Mouse (Mus musculus) bone marrow, adult 2 months (tissue): ENCODE data around the gene Cdc42bpa. TPM values are rescaled to one million over a fixed set of nuclear protein-coding genes. Genes with fewer than 3 reads are reported as not detected.

ENCODE experiments used
- H3K27ac ChIP-seq: fragments of 200-500 bp; 2 replicates; pipeline ENCODE4 v1.5.1; 2012; ENCODE audit warnings: low read depth, mild to moderate bottlenecking, control low read depth, inconsistent platforms, low read length; ENCODE audit not compliant: control insufficient read depth, poor library complexity, insufficient read depth
- H3K4me1 ChIP-seq: fragments of 200-500 bp; 2 replicates; pipeline ENCODE4 v1.6.1; 2011; ENCODE audit warnings: low read length; ENCODE audit not compliant: control insufficient read depth, insufficient read depth
- H3K4me3 ChIP-seq: fragments of 200-500 bp; replicated peaks from 2 replicates; pipeline ENCODE3; 2011; ENCODE audit warnings: mild to moderate bottlenecking, low read depth, low read length, control low read depth; ENCODE audit not compliant: control insufficient read depth
- CTCF ChIP-seq: fragments of 200-500 bp; IDR thresholded peaks from 2 replicates; pipeline ENCODE4 v1.5.1; 2011; ENCODE audit warnings: low read length, control low read depth; ENCODE audit not compliant: control insufficient read depth, insufficient read depth
- POLR2A ChIP-seq: fragments of 200-500 bp; IDR thresholded peaks from 2 replicates; pipeline ENCODE4 v1.6.1; 2011; ENCODE audit warnings: low read depth, mild to moderate bottlenecking, control low read depth, low read length, borderline replicate concordance; ENCODE audit not compliant: control insufficient read depth
- WGBS: fragments of 180-500 bp; shearing (Covaris S2); methylation state at CpG from one replicate; pipeline ENCODE4 v1.1.7; 2018; 5-methylcytosine and 5-hydroxymethylcytosine counted together
- polyA plus RNA-seq: library from polyadenylated mRNA; stranded (reverse); fragments of >200 nt; gene quantifications from 2 replicates; pipeline ENCODE4 v1.2.4, GENCODE M21; 2011; ENCODE audit warnings: low replicate concordance; ENCODE audit not compliant: missing spikeins, insufficient read depth, insufficient read length

Gene Cdc42bpa
- polyA plus RNA-seq, 1 experiment: 8.7 TPM

DNA sequence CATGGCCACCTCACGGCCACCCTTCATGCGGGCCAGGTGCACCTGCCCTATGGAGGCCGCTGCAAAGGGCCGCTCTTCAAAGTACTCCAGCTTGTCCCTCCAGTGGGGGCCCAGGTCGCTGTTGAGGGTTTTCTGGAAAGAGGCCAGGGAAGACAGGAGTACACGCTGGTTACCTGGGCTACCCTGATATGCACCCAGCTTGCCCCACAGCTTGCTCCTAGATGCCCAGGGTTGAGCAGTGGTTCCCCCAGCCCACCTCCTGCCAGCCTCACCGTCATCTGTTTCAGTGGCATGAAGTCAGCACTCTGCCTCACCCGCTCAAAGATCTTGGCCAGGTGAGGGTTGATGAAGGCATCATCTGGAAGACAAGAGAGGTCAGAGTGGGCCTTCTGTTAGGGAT is 209.8 kb downstream of the Cdc42bpa start:
- no peak for TF ChIP-seq POLR2A
- TF ChIP-seq CTCF: no peak
- WGBS: 87% methylated on average over 8 of the region's 8 CpGs
- Histone ChIP-seq H3K27ac (no peak overlapping the region), H3K4me3 (no peak overlapping the region), H3K4me1 (no peaks in the 10 kb centered on the region; the same call in 1 of the 2 replicates)

DNA sequence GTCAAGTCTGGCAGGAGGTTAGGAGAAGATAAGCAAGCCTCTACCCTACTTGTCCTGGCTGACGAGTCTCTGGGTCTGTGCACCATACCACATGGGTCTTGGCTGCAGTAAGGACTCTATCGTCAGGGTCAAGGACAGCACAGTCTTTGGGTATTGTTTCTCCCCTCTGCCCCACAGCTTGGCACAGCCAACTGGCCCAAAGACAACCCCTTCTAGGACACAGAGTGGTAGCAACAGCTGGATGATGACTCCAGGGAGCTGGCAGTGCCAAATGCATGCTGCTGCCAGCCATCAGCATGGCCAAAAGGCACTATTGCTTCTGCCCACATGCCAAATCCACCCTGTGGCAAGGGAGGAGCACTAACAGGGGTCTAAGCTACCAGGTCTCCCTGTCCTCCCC is 211.6 kb downstream of the Cdc42bpa start:
- no peaks in the 10 kb centered on the region; the same call in 1 of the 2 replicates for H3K4me1 ChIP-seq
- H3K27ac ChIP-seq: no peak overlapping the region
- 81% methylated on average over 2 of the region's 2 CpGs for WGBS
- no peak for TF ChIP-seq POLR2A
- TF ChIP-seq CTCF: no peak
- H3K4me3 ChIP-seq: no peak overlapping the region

DNA sequence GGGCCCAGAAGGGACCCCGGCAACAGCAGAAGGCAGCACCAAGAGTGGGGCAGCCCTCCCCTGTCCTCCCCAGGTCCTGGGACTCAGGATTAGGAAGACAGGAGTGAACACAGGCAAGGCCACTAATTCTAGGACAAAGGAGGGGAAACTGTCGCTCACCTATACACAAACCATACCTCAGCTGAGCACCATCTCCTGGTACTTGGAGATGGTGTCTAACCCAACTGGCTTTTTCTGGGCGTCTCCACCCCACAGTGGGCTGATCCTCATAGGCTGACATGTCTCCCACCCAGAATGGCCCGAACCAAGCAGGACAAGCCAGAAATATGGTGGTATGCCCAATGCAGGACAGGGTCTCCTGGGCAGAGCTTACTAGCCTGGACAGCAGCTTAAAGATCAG is 212.3 kb downstream of the Cdc42bpa start:
- TF ChIP-seq POLR2A: no peak
- no peaks in the 10 kb centered on the region; the same call in 1 of the 2 replicates for H3K4me1 ChIP-seq
- whole genome bisulfite sequencing: 80% methylated on average over 4 of the region's 4 CpGs
- H3K4me3 ChIP-seq: no peak overlapping the region
- no peak overlapping the region for H3K27ac ChIP-seq

DNA sequence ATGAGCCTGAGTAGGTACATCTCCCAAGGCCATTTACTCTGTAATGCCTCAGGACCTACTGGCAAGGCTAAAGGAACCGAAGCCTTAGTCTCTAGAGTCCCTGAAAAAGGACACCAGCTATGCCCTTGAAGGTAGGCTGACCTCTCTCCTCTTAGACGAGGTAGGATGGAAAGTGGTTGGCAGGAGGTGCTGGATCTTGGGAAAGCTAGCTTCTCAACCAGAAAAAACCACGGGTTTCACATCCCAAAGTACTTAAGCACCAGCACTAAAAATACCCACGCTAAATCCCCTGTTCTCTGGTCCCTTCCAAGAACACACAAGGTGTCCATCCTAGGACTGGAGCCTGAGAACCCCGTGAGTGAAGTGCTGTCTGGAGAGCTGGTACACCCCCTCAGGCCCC is 212.7 kb downstream of the Cdc42bpa start:
- H3K4me3 ChIP-seq: no peak overlapping the region
- no peak for TF ChIP-seq POLR2A
- TF ChIP-seq CTCF: no peak
- WGBS: 74% methylated on average over 5 of the region's 5 CpGs
- no peak overlapping the region for H3K27ac ChIP-seq
- no peaks in the 10 kb centered on the region; the same call in 1 of the 2 replicates for H3K4me1 ChIP-seq

DNA sequence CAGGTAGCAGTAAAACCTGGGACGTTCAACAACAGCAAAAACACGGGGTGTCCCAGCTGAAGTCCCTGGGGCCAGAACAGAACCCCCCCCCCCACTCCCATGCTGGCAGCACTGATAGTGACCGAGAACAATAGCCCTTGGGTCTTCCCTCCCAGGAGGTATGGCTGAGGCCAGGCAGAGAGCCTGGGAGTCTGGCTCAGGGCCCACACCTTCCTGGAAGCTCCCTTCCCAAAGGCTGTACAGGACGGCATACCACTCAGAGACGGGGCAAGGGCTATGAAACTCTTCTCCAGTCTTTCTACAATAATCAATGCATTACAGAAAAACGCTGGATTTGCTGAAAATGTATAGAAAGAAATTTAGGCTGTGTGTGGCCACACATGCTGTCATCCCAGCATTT is 214.4 kb downstream of the Cdc42bpa start:
- no peak overlapping the region for H3K4me3 ChIP-seq
- 68% methylated on average over 6 of the region's 6 CpGs for WGBS
- H3K27ac ChIP-seq: no peak overlapping the region
- no peaks in the 10 kb centered on the region; the same call in 1 of the 2 replicates for H3K4me1 ChIP-seq
- TF ChIP-seq CTCF (no peak), POLR2A (no peak)

DNA sequence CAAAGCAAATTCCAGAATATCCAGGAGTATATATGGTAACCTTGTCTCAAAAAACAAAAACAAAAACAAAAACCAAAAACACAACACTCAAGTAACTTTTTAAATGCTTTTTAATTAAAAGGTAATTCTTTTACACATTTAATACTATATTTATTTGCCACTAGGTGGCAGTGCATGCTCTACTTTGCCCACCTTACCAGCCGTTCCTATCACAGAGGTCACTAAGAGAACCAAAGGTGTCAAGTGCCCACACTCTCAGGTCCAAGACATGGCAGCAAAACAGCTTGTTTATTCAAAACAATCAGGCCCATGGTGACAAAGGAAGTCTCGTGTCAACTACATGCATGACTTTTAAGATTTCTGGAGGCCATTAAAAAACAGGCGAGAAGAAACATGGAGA is 214.9 kb downstream of the Cdc42bpa start:
- H3K27ac ChIP-seq: no peak overlapping the region
- WGBS: 42% methylated on average over 3 of the region's 3 CpGs
- TF ChIP-seq POLR2A (no peak), CTCF (peak; percentile 48; the same call in 1 of the 2 replicates)
- no peaks in the 10 kb centered on the region; the same call in 1 of the 2 replicates for H3K4me1 ChIP-seq
- H3K4me3 ChIP-seq: no peak overlapping the region

DNA sequence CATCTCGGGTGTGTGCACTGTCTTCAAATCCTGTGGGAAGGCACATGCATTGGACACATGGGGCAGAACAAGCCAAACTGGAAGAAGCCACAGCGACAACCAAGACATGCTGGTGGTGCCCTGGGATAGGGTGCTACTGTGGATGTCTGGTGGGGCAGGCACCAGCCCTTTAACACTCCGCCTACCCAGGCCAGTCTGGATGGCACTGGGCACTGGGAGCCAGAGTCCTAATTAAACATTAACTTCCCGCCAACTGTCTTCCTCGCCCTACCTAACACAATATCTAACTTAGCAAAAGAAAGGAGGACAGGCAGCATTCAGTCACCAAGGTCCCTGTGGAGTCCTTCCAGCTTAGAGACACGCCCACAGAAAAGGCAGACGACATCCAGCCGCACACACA is 215.4 kb downstream of the Cdc42bpa start:
- 71% methylated on average over 8 of the region's 8 CpGs for WGBS
- no peak overlapping the region for H3K27ac ChIP-seq
- no peak for TF ChIP-seq POLR2A
- no peak for TF ChIP-seq CTCF
- H3K4me3 ChIP-seq: no peak overlapping the region
- H3K4me1 ChIP-seq: no peaks in the 10 kb centered on the region

DNA sequence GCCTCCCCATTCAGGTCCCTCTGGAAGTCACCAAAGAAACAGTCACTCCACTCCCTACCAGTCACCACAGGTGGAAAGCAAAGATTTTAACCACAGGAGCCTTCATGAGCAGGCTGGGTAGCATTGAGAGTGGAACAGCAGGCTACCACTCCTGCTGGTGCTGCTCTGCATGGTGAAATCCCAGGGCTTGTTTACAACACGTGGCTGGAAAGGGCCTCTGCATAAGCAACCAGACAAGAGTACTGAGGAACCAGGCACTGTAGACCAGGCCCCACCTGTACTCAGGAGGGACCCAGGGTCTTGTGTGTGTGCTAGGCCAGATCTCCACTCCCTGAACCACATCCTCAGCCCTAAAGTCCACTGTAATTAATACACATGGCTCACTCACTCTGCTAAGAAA is 216.5 kb downstream of the Cdc42bpa start:
- TF ChIP-seq CTCF: no peak
- no peak for TF ChIP-seq POLR2A
- no peak overlapping the region for H3K27ac ChIP-seq
- 0 out of 2 replicates have a peak, but pooled peaks cover 1% of the 10 kb centered on the region for H3K4me1 ChIP-seq
- 33% methylated on average over 1 of the region's 1 CpGs for WGBS
- no peak overlapping the region for H3K4me3 ChIP-seq

DNA sequence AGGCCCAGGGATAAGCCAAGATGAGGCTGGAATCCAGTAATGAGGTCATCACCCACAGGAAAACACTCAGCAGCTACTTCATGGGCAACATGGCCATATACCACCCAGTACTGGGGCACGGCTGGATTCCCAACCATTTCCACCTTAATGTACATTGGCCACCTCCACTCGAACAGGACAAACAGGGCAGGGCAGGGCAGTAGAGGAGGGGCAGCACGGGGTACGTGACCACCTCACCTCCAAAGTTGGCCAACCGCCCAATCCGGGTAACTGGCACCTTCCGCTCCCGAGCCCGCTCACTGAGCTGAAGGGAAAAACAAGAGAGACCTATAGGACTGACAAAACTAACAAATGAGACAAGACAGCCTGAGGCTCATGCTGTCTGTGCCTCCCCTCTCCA is 218.1 kb downstream of the Cdc42bpa start:
- WGBS: 84% methylated on average over 9 of the region's 9 CpGs

DNA sequence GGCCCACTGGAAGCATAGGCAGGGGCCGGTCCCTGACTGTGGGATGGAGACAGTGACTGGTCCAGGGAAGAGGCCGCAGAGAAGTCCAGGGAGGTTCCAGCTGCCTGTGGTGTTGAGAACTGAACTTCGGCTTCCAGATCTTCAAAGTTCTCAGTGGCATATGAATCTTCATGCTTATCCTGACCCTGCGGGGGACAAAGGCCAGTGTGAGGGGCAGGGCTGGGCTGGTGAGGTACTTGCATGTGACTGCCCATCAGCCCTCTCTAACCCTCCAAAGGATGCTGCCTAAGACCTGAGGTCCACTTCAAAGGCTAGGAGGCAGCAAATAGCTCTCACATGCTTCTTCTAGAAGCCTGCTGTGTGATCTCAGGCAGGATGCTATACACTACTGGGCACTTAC is 218.8 kb downstream of the Cdc42bpa start:
- Histone ChIP-seq H3K4me1 (0 out of 2 replicates have a peak, but pooled peaks cover 1% of the 10 kb centered on the region), H3K4me3 (no peak overlapping the region), H3K27ac (no peak overlapping the region)
- TF ChIP-seq POLR2A (no peak), CTCF (no peak)
- 89% methylated on average over 4 of the region's 4 CpGs for WGBS

More for the DNA sequence above, 218.1 kb downstream of the Cdc42bpa start:
- H3K4me3 ChIP-seq: no peak overlapping the region
- H3K4me1 ChIP-seq: 0 out of 2 replicates have a peak, but pooled peaks cover 1% of the 10 kb centered on the region
- no peak overlapping the region for H3K27ac ChIP-seq
- TF ChIP-seq POLR2A (no peak), CTCF (no peak)
